Mouse (Mus musculus) G1E-ER4 (cell line): Measurements from ENCODE around the gene Rab11fip3. TPM values are rescaled to one million over a fixed set of nuclear protein-coding genes. Genes with fewer than 3 reads are reported as not detected.

Experiments used
- GATA1 ChIP-seq: IDR thresholded peaks from one replicate; pipeline ENCODE4 v1.8.0; 2012; ENCODE audit warnings: low read length, inconsistent platforms
- polyA plus RNA-seq: library from polyadenylated mRNA; stranded (reverse); fragments of >175 nt; gene quantifications from 2 replicates; pipeline ENCODE4 v1.2.3, GENCODE M21; 2012

The Rab11fip3 gene
- polyA plus RNA-seq, 1 experiment, result 17.0 TPM

GRCm38 (mm10) chr17:25985306-25986294 lies 83.8 kb downstream of the Rab11fip3 start, which contains the start of gene Capn15:
Capn15 (minus strand) TSS chr17:25985796.
- TF ChIP-seq GATA1, result no peak

- TF ChIP-seq GATA1, result no peak
Measured at GRCm38 (mm10) chr17:25984556-25985305, 84.6 kb downstream of the Rab11fip3 start.

GRCm38 (mm10) chr17:25984066-25984465 lies 85.3 kb downstream of the Rab11fip3 start:
- no peak for TF ChIP-seq GATA1

- no peak for TF ChIP-seq GATA1
Measured at GRCm38 (mm10) chr17:25982913-25983312, 86.4 kb downstream of the Rab11fip3 start.

GRCm38 (mm10) chr17:25980854-25981253 lies 88.5 kb downstream of the Rab11fip3 start:
- TF ChIP-seq GATA1, result no peak

- TF ChIP-seq GATA1, result no peak
Measured at GRCm38 (mm10) chr17:25979829-25980738, 89.3 kb downstream of the Rab11fip3 start.

GRCm38 (mm10) chr17:25970954-25971707 lies 98.2 kb downstream of the Rab11fip3 start:
- no peak for TF ChIP-seq GATA1

GRCm38 (mm10) chr17:25970448-25970847 lies 98.9 kb downstream of the Rab11fip3 start:
- no peak for TF ChIP-seq GATA1

- no peak for TF ChIP-seq GATA1
Measured at GRCm38 (mm10) chr17:25968176-25968575, 101.2 kb downstream of the Rab11fip3 start.

- no peak for TF ChIP-seq GATA1
Measured at GRCm38 (mm10) chr17:25967652-25968051, 101.7 kb downstream of the Rab11fip3 start.

GRCm38 (mm10) chr17:25964271-25964670 lies 105.1 kb downstream of the Rab11fip3 start:
- TF ChIP-seq GATA1, result no peak

- TF ChIP-seq GATA1, result no peak
Measured at GRCm38 (mm10) chr17:25962413-25962905, 106.9 kb downstream of the Rab11fip3 start.

- TF ChIP-seq GATA1, result peak; percentile 76
Measured at GRCm38 (mm10) chr17:25961566-25961965, 107.8 kb downstream of the Rab11fip3 start.
